Mouse (Mus musculus): ENCODE data around the gene Tesmin.

Tesmin gene

GRCm38 (mm10) chr19:3392384-3392783 lies 3.7 kb downstream of the Tesmin start:
- no peak for DNase-seq (ENCODE audit: low read depth in 1 of 2, low spot score in 2 of 2)

DNA sequence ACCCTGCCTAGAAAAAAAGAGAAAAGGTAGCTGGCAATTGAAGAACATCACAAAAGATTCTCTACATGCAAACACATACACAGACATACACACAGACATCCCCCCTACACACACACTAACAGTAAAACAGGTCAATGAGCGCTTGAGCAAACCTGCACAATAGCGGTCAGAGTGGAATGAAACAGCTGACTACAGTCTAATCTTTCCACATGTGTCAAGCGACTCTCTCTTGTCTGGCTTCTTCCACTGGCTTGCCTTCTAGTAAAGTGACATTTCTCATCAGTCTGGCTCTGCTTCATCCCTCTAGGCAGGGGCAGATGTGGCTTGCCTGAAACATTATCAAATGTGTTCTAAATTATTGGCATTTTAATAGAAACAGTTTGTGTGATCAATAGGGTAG lies 5.6 kb downstream of the Tesmin start:
- no peak for DNase-seq (ENCODE audit: low read depth in 1 of 2, low spot score in 2 of 2)

GRCm38 (mm10) chr19:3400057-3400456 lies 11.4 kb downstream of the Tesmin start:
- no peak for DNase-seq (ENCODE audit: low read depth in 1 of 2, low spot score in 2 of 2)

GRCm38 (mm10) chr19:3401504-3401903 lies 12.8 kb downstream of the Tesmin start:
- no peak for DNase-seq (ENCODE audit: low read depth in 1 of 2, low spot score in 2 of 2)

- DNase-seq (ENCODE audit: low read depth in 1 of 2, low spot score in 2 of 2), result no peak
Measured at GRCm38 (mm10) chr19:3401943-3402342, 13.3 kb downstream of the Tesmin start.

DNA sequence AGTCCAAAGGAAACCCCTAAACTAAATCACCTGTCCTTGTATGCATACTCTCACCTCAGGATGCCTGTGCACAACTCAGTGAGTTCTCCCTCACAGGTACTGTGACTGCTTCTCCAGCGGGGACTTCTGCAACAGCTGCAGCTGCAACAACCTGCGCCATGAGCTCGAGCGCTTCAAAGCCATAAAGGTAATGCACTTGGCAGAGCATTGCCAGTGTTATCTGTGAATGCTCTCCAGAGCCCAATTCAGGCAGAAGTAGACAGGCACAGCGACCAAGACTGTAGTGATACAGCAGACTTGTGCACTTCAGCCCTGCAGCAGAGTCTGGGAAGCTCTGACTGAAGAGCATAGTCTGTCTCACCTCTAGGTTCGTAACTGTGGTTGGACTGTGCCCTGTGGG lies 13.7 kb downstream of the Tesmin start:
- no peak for DNase-seq (ENCODE audit: low read depth in 1 of 2, low spot score in 2 of 2)

DNA sequence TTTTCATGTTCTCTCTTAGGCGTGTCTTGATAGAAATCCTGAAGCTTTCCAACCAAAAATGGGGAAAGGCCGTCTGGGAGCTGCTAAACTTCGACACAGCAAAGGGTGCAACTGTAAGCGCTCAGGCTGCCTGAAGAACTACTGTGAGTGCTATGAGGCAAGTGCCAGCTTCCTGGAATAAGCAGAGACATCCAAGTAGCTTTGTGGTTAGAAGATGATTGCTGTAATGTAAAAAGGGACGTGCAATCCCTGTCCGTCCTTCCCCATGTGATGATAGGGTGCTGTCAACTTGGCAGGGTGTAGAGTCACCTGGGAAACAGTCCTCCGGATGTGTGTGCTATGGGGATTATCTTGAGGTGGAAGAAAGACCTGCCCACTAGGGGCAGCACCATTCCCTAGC lies 15.4 kb downstream of the Tesmin start:
- DNase-seq (ENCODE audit: low read depth in 1 of 2, low spot score in 2 of 2), result no peak

DNA sequence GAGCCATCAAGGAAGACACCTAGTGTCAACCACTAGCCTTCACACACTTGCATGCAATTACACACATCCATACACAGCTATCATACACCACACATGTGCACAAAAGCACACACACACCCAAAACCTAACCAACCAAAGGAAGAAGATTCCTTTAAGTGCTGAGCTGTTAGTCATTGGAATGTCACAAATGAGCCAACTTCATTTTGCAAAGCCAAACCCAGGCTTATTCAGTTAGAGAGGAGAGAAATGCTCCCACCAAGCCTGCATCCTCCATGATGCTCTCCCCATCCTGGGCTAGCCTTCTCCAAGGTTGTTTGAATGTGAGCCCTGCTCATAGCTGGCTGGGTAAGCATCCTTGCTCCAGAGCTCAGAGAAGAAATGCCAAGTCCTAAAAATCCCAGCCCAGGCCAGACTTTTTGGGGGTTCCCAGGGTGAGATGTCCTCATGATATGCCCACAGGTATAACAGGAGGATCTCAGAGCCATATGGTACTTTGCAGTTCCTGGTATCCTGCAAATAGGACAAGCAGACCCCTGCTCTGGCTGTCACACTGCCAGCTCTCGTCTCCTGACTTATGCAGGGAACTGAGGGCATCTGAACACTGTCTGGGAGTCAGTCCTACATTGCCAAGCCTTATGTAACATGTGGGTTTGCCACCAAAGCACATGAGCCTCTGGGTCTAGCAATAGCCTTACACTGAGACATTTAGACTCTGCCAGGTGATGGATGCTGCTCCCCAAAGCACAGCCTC lies 17.0 kb downstream of the Tesmin start:
- no peak for DNase-seq (ENCODE audit: low read depth in 1 of 2, low spot score in 2 of 2)

DNA sequence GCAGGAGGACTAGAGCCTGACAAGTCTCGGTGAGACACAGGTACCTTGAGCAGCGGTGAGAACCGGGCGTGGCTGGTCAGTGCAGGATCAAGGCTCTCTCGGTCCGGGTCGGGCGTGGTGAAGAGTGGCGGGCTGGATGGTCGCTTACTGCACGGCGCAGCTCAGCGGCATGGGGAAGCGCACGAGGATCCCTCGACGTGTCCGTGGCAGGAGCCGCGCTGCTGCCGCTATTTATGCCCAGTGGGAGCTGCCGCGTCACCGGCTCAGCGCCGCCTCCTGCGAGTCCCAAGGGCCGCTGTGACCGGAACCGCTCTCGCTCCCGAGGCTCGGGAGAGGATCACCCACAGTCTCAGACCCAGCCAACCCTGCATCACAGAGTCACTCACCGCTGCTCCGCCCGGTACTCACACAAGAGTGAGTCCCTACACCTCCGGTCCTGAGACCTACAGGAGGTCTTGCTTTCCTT lies 25.6 kb downstream of the Tesmin start, which contains the start of gene Gal:
TSS of gene Gal (minus strand) at position 277 of the 466 bp plus-strand sequence.
- DNase-seq (ENCODE audit: low read depth in 1 of 2, low spot score in 2 of 2), result no peak

DNA sequence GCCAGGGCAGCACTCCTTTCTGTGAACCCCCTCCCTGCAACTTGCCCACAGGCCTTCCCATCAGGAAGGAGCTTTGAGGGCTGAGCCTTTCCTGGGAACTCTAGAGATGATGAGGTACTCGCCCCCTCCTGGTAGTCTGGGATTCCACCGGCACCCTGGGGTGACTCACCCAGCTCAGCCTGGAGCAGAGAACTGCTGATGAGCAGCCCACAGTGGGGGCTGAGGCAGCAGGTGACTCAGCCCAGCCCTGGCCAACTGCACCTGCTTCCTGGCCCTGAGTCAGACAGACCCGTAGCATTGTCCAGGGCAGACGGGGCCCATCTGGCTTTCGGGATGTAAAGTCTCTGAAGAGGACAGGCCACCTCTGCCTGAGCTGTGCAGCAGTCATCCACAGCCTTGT lies 30.6 kb downstream of the Tesmin start:
- no peak for DNase-seq (ENCODE audit: low read depth in 1 of 2, low spot score in 2 of 2)

DNA sequence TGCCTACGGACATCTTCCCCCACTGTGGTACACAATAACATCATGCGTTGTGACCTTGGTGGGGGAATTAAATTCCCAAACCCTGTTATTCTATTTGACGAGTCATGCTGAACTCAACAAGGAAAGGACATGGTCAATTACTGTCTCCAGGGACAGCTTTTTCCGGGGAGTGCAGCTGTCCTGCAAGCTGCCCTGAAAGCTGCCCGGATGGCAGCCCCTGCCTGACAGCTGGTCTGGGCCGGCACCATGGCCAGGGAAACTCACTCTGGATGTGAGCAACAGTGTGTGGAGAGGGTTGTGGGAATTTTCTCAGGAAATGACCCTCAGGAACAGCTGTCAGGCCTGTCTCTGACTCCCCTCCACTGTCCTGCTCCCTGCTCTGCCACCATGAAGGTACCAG lies 33.8 kb downstream of the Tesmin start:
- no peak for DNase-seq (ENCODE audit: low read depth in 1 of 2, low spot score in 2 of 2)

GRCm38 (mm10) chr19:3422981-3423380 lies 34.3 kb downstream of the Tesmin start:
- peak; percentile 40 to 47 for DNase-seq (ENCODE audit: low read depth in 1 of 2, low spot score in 2 of 2)

DNA sequence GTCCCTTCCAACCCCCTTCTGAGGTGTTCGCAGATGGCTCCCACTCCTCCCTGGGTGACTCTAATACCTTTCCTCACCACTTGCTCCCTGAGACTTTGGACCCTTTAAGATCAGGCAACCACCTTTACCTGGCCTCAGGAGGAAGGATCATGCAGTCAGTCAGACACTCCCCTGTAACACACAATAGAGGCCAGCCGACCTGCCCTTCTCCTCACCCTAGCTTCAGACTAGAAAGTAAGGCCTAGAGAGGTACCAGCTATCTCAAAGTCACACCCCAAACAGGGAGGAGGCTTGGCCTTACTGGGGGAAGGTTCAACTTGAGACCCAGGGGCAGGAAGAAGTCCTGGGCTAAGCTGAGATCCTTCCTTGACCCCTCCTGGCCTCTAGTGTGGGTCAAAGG lies 35.6 kb downstream of the Tesmin start:
- DNase-seq (ENCODE audit: low read depth in 1 of 2, low spot score in 2 of 2), result no peak

DNA sequence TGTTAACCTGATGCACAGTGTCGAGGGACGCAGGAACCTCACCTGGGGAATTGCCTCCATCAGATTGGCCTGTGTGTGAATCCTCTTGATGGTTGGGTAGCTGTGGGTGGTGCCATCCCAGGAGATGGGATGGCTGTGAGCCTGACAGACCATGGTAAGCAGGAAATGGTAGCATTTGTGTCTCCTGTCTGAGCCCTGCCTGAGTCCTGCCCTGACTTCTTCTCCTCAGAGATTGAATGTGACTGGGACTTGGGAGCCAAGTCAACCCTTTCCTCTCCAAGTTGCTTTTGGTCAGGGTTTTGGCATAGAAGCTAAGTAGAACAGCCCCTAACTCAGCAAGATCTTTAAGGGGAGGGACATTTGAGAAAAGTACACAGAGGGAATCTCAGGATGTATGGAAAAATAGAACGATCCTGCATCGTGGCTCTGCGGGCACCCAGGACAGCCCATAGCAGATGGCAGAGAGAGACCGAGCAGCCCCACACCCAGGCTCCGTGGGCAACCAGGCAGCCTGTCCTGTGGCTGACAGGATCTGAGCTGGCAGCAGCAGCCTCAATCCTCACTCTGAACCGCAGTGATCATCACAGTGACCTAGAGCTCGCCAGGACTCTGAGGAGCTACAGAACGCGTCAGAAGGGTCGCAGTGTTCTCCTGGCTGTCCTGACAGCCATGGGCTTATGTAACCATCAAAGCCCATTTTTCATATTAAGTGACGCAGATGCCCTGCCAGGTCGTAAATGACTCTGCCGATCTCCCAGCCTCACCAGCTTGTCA lies 39.6 kb downstream of the Tesmin start:
- no peak for DNase-seq (ENCODE audit: low read depth in 1 of 2, low spot score in 2 of 2)

GRCm38 (mm10) chr19:3429156-3429816 lies 40.6 kb downstream of the Tesmin start:
- DNase-seq (ENCODE audit: low read depth in 1 of 2, low spot score in 2 of 2), result no peak

DNA sequence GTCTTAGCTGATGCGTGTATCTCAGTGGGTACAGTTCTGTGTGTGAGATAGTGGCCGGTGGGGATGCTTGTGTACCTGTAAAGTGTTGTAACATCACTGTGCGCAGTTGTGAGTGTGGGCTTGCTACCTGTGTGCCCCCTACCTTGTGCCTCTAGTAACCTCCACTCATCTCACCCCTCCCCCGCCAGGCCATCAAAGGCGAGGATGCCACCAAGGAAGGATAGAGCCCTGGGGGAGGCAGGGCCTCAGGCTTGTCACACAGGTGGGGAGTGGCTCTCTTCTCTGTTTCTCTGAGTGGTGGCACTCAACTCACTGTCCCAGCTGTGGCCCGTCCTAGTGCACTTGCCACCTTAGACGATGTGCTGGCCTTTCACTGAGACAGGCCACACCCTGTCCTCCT lies 42.4 kb downstream of the Tesmin start:
- DNase-seq (ENCODE audit: low read depth in 1 of 2, low spot score in 2 of 2), result no peak

DNA sequence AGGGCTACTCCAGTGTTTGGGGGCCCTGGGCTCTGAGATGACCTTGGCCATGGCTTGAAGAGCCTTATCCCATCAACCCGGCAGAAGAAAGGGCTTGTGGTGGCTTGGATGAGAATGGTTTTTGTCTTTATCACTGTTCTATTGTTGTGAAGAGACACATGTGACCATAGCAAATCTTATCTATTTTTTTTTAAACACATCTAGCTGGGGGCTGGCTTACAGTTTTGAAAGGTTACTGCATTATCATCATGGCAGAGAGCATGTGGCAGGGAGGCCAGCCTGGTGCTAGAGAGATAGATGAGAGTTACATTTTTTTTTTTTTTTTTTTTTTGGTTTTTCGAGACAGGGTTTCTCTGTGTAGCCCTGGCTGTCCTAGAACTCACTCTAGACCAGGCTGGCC lies 43.3 kb downstream of the Tesmin start:
- DNase-seq (ENCODE audit: low read depth in 1 of 2, low spot score in 2 of 2), result no peak

- no peak for DNase-seq (ENCODE audit: low read depth in 1 of 2, low spot score in 2 of 2)
Measured at GRCm38 (mm10) chr19:3434124-3434523, 45.5 kb downstream of the Tesmin start.

GRCm38 (mm10) chr19:3434641-3435040 lies 46.0 kb downstream of the Tesmin start:
- no peak for DNase-seq (ENCODE audit: low read depth in 1 of 2, low spot score in 2 of 2)

- no peak for DNase-seq (ENCODE audit: low read depth in 1 of 2, low spot score in 2 of 2)
Measured at GRCm38 (mm10) chr19:3435824-3436223, 47.2 kb downstream of the Tesmin start.

GRCm38 (mm10) chr19:3436840-3437239 lies 48.2 kb downstream of the Tesmin start:
- DNase-seq (ENCODE audit: low read depth in 1 of 2, low spot score in 2 of 2), result peak; percentile 28 to 58

DNA sequence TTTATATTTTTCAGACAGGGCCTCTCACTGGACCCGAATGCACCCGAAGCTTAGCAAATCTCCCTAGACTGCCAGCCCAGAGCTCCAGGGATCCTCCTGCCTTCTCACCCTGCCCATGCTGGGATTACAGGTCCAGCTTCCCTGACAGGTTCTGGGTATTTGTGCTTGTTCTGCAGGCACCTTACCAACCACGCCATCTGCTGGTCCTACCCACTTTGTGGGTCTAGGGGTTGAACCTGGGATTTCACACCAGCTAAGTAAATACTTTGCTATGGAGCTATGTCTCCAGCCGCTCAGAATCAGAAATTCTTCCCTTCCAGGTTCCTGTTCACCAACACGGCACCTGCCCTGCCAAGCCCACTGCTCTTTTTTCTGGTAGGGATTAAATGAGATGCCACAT lies 49.3 kb downstream of the Tesmin start:
- DNase-seq (ENCODE audit: low read depth in 1 of 2, low spot score in 2 of 2), result no peak
